Comparison of ENCODE assay signal across 8 mouse cellular contexts in the genomic region with DNA sequence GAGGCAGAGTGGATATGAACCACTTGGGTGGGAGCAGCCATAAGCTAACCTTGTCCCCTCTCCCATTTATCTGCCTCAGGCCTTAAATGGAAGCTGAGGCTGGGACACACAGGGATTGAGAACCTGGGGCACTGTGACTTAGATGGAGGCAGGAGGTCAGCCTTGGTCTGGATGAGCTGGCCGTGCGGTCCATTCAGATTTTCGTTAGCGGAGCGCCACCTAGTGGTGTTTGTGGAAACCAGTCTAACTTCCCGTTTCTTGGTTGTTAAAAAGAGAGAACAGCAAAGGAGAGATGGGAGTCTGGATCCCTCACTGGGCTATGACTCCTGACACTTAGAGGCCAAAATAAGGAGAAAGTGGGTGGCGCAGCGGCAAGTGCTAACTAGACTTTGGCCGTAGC. TPM values are rescaled to one million over a fixed set of nuclear protein-coding genes. Genes with fewer than 3 reads are reported as not detected.
DNase-seq lines count a peak whose midpoint lies in the region; ATAC-seq and TF ChIP-seq lines count a peak whose summit lies in the region.

No protein-coding gene starts in this region.

- no peak overlapping the region for H3K4me3 ChIP-seq in cortical plate, adult 2 months (ENCODE audit: insufficient read depth, low read length)
- no peak overlapping the region for H3K4me3 ChIP-seq in heart, postnatal 0 days (ENCODE audit: low read depth, low read length)
- peak overlapping the region; percentile 40 for H3K4me3 ChIP-seq in megakaryocyte, embryonic 14.5 days (replicated peaks)

- H3K4me2 ChIP-seq in heart, postnatal 0 days (ENCODE audit: low read depth, low read length), result no peak overlapping the region

- H3K27ac ChIP-seq in cortical plate, adult 2 months (ENCODE audit: insufficient read depth, low read length), result no peak overlapping the region
- no peak overlapping the region for H3K27ac ChIP-seq in heart, postnatal 0 days (ENCODE audit: low read depth)

- DNase-seq in ES-CJ7 (ENCODE audit: low read depth, low spot score) (peak; percentile 66), adipocyte (ENCODE audit: low spot score) (peak; percentile 97)
- DNase-seq in heart, postnatal 0 days (ENCODE audit: low spot score), result peak; percentile 76
- peak; percentile 64 to 83 for DNase-seq in layer of hippocampus, postnatal 25 days (ENCODE audit: extremely low spot score in 1 of 2, low spot score in 1 of 2)
- peak; percentile 41 for DNase-seq in spleen, adult 12 weeks (ENCODE audit: low spot score)

- TF ChIP-seq CTCF in cortical plate, adult 2 months (IDR thresholded peaks at IDR 0.05; ENCODE audit: extremely low read depth, insufficient read depth, low read length), result peak; percentile 80
- TF ChIP-seq CTCF in heart, postnatal 0 days (IDR thresholded peaks at IDR 0.05; ENCODE audit: low read depth), result peak; percentile 84

- peaks cover 5% of the 10 kb centered on the region; the same call in 1 of the 2 replicates for H3K27me3 ChIP-seq in heart, postnatal 0 days (ENCODE audit: control insufficient read depth, insufficient read depth, low read length)
- H3K27me3 ChIP-seq in megakaryocyte, embryonic 14.5 days (replicated peaks), result peaks cover 23% of the 10 kb centered on the region

- peak; percentile 20; the same call in 1 of the 2 replicates for ATAC-seq in heart, postnatal 0 days (ENCODE audit: insufficient read depth, low read depth)
- ATAC-seq in erythroid progenitor cell, adult 5-6 weeks (replicated peaks; ENCODE audit: low FRiP score, poor library complexity, severe bottlenecking), result no peak; the same call in 1 of the 2 replicates

- no peak for TF ChIP-seq EP300 in heart, postnatal 0 days (IDR thresholded peaks at IDR 0.05; ENCODE audit: low read depth)

- H3K9me3 ChIP-seq in heart, postnatal 0 days (replicated peaks; ENCODE audit: control insufficient read depth, low read length), result no peaks in the 10 kb centered on the region
- H3K9me3 ChIP-seq in megakaryocyte, embryonic 14.5 days, result no peaks in the 10 kb centered on the region

- no peaks in the 10 kb centered on the region for H3K4me1 ChIP-seq in cortical plate, adult 2 months (ENCODE audit: control insufficient read depth, insufficient read depth, low read length)
- H3K4me1 ChIP-seq in heart, postnatal 0 days (ENCODE audit: control insufficient read depth, insufficient read depth), result no peaks in the 10 kb centered on the region
- H3K4me1 ChIP-seq in megakaryocyte, embryonic 14.5 days, result peaks cover 17% of the 10 kb centered on the region

- H3K9ac ChIP-seq in heart, postnatal 0 days (replicated peaks; ENCODE audit: low read depth, low read length), result no peak overlapping the region

- H3K36me3 ChIP-seq in heart, postnatal 0 days (replicated peaks; ENCODE audit: control insufficient read depth, insufficient read depth, low read length), result no peaks in the 10 kb centered on the region
- H3K36me3 ChIP-seq in megakaryocyte, embryonic 14.5 days (replicated peaks; ENCODE audit: low read length), result no peaks in the 10 kb centered on the region

- no peak for TF ChIP-seq POLR2A in cortical plate, adult 2 months (IDR thresholded peaks at IDR 0.05; ENCODE audit: extremely low read depth, insufficient read depth, low read length)

- 6% methylated on average over 9 of the region's 9 CpGs for WGBS in heart, postnatal 0 days

RNA-seq across cellular contexts. Expression of gene Myl10, which starts 28.4 kb away (rescaled TPM):
- not detected in 2 replicates for polyA plus RNA-seq in cortical plate, adult 2 months (2012; rRNA removed)
- total RNA-seq in heart, postnatal 0 days (2014; rRNA removed; ENCODE audit: low replicate concordance), result not detected in 2 replicates
- polyA plus RNA-seq in heart, postnatal 0 days (2015; fragmentation: Nextera tagmentation; extraction: Ambion mirVana), result not detected in 2 replicates
- total RNA-seq in layer of hippocampus, postnatal 25 days (2021), result not detected
- polyA plus RNA-seq in megakaryocyte, embryonic 14.5 days (2012; ENCODE audit: insufficient read depth, low replicate concordance), result 0.21 TPM in 1 of 2 replicates, not detected in the other
- total RNA-seq in erythroid progenitor cell, adult 5-6 weeks (2015; ENCODE audit: low replicate concordance), result not detected in 2 replicates
- total RNA-seq in erythroid progenitor cell, adult 5-6 weeks (2017; ENCODE audit: low replicate concordance), result not detected in 2 replicates

Comparison
In these comparisons a context has a peak if more than half of its experiments do, and no peak if none do; other contexts are left out.
1. DNase-seq: peak in every context shown above with its lines; median percentile 97 in adipocyte; 76 in heart, postnatal 0 days; 74 in layer of hippocampus, postnatal 25 days; 66 in ES-CJ7; 41 in spleen, adult 12 weeks.